Mouse (Mus musculus) left cerebral cortex, postnatal 14 days (tissue): ENCODE measurements around the gene Cap1. TPM values are rescaled to one million over a fixed set of nuclear protein-coding genes. Genes with fewer than 3 reads are reported as not detected.
A peak's percentile ranks its signal among the peaks of the same experiment; 100 is the strongest.

Experiments
- DNase-seq, 2 experiments: peaks; one replicate each; pipeline ENCODE4 v3.0.0; 2021 to 2022; ENCODE audit warnings: low spot score in 2 of 2, mixed read lengths in 1 of 2
- intact Hi-C: fragments of 180-260 bp; cut with DNase I; formaldehyde crosslinking; loops from one replicate; pipeline ENCODE4 v1.15.1; 2025
- long read RNA-seq, 2 experiments: library from polyadenylated mRNA; stranded (forward); transcript quantifications; one replicate each; pipeline ENCODE4 v2.0.0; 2021
- total RNA-seq, 2 experiments: library from RNA; stranded (reverse); gene quantifications; 2 replicates each; pipeline ENCODE4 v1.2.3; 2021

Cap1 gene
- 100 to 1,000 TPM; 233 to 251 TPM for total RNA-seq
- long read RNA-seq, experiment 1, transcript Cap1-202 (13 exons, 2,737 nt), result minor isoform, 14 of 73 reads
- long read RNA-seq, experiment 1, transcript Cap1-203 (13 exons, 2,768 nt), result major isoform, 24 of 73 reads
- long read RNA-seq, experiment 1, transcript Cap1-201 (13 exons, 2,620 nt), result minor isoform, 13 of 73 reads
- long read RNA-seq, experiment 1, partial matches to known transcripts, result 5 of 73 reads
- long read RNA-seq, experiment 1, other reads (novel, unspliced or antisense), result 17 of 73 reads
- long read RNA-seq, experiment 2, transcript Cap1-201 (13 exons, 2,620 nt), result minor isoform, 7 of 50 reads
- long read RNA-seq, experiment 2, transcript Cap1-202 (13 exons, 2,737 nt), result major isoform, 14 of 50 reads
- long read RNA-seq, experiment 2, transcript Cap1-203 (13 exons, 2,768 nt), result minor isoform, 13 of 50 reads
- long read RNA-seq, experiment 2, partial matches to known transcripts, result 5 of 50 reads
- long read RNA-seq, experiment 2, other reads (novel, unspliced or antisense), result 11 of 50 reads

- intact Hi-C loops, result no loop called here
- DNase-seq, result peak; percentile 98 to 99
Observed at GRCm38 (mm10) chr4:122885768-122886578, at the start of gene Cap1. Cap1 (minus strand) TSS chr4:122886056.

- intact Hi-C loops, result no loop called here
- DNase-seq, result no peak
Observed at GRCm38 (mm10) chr4:122933857-122934256, 48.0 kb upstream of the Cap1 start.

- intact Hi-C loops, result no loop called here
- no peak for DNase-seq
Observed at GRCm38 (mm10) chr4:122933051-122933591, 47.3 kb upstream of the Cap1 start.

GRCm38 (mm10) chr4:122932239-122932978 is 46.6 kb upstream of the Cap1 start:
- intact Hi-C loops, result no loop called here
- no peak for DNase-seq

GRCm38 (mm10) chr4:122930939-122931590 is 45.2 kb upstream of the Cap1 start:
- intact Hi-C loops, result no loop called here
- DNase-seq, result no peak

- intact Hi-C loops, result no loop called here
- DNase-seq, result no peak
Observed at GRCm38 (mm10) chr4:122923392-122924344, 37.8 kb upstream of the Cap1 start.

GRCm38 (mm10) chr4:122922841-122923240 is 37.0 kb upstream of the Cap1 start:
- intact Hi-C loops, result no loop called here
- DNase-seq, result no peak

- intact Hi-C loops, result no loop called here
- no peak for DNase-seq
Observed at GRCm38 (mm10) chr4:122915985-122916384, 30.1 kb upstream of the Cap1 start.

GRCm38 (mm10) chr4:122914186-122914585 is 28.3 kb upstream of the Cap1 start:
- intact Hi-C loops, result loop anchor here (5.0 kb wide), 1 partner anchor 68 kb away; no protein-coding TSS in a partner anchor
- peak in 1 of 2 experiments; percentile 40 for DNase-seq

- intact Hi-C loops, result loop anchor here (5.0 kb wide), 1 partner anchor 70 kb away; no protein-coding TSS in a partner anchor
- DNase-seq, result no peak
Observed at GRCm38 (mm10) chr4:122912613-122913012, 26.8 kb upstream of the Cap1 start.

- intact Hi-C loops, result loop anchor here (5.0 kb wide), 1 partner anchor 72 kb away; no protein-coding TSS in a partner anchor
- DNase-seq, result no peak
Observed at GRCm38 (mm10) chr4:122910577-122910976, 24.7 kb upstream of the Cap1 start.

- peak; percentile 62 for DNase-seq
- intact Hi-C loops, result loop anchor here (5.0 kb wide), 1 partner anchor 73 kb away; no protein-coding TSS in a partner anchor
Observed at GRCm38 (mm10) chr4:122909572-122910189, 23.8 kb upstream of the Cap1 start.

GRCm38 (mm10) chr4:122905359-122905758 is 19.5 kb upstream of the Cap1 start:
- DNase-seq, result no peak
- intact Hi-C loops, result no loop called here

- intact Hi-C loops, result no loop called here
- no peak for DNase-seq
Observed at GRCm38 (mm10) chr4:122903709-122904108, 17.9 kb upstream of the Cap1 start.

GRCm38 (mm10) chr4:122902156-122902555 is 16.3 kb upstream of the Cap1 start:
- no peak for DNase-seq
- intact Hi-C loops, result no loop called here

- DNase-seq, result peak; percentile 80 to 83
- intact Hi-C loops, result loop anchor here (5.0 kb wide), 1 partner anchor 184 kb away; no protein-coding TSS in a partner anchor
Observed at GRCm38 (mm10) chr4:122898313-122898712, 12.5 kb upstream of the Cap1 start.

- intact Hi-C loops, result loop anchor here (2.0 to 5.0 kb wide), 2 partner anchors 87 to 185 kb away; no protein-coding TSS in a partner anchor
- no peak for DNase-seq
Observed at GRCm38 (mm10) chr4:122897750-122898149, 11.9 kb upstream of the Cap1 start.
